Mouse (Mus musculus) embryonic facial prominence, embryonic 11.5 days (tissue): ENCODE measurements around the gene Txlng. TPM values are rescaled to one million over a fixed set of nuclear protein-coding genes. Genes with fewer than 3 reads are reported as not detected.

ENCODE experiments used
- microRNA counts: library from miRNA; unstranded; fragments of <30 nt; microRNA quantifications from one replicate; lab custom pipeline; 2016
- microRNA-seq: library from miRNA; unstranded; fragments of <30 nt; microRNA quantifications from one replicate; pipeline ENCODE4, GENCODE M21; 2016; ENCODE audit warnings: borderline number of aligned reads
- polyA plus RNA-seq: library from polyadenylated mRNA; unstranded; fragments of >200 nt; fragmentation: Nextera tagmentation; extraction: Ambion mirVana; gene quantifications from 2 replicates; pipeline ENCODE4 v1.2.1, GENCODE M21; 2014

Txlng gene
- polyA plus RNA-seq, 1 experiment from 2014 or later, result 19.3 TPM

MicroRNAs within 50 kb of the gene (microRNA counts, 519-probe panel; counts per million panel counts)
- microRNA mmu-miR-3473 (lab: Ali Mortazavi, UCI), result not detected

Small RNA genes within 50 kb of the gene (microRNA-seq; reads per million reads assigned to microRNA genes)
- not detected for gene Mir3473a

Other genes with a start within 250 kb of the Txlng start
- 0.82 and 0.95 TPM in 2 replicates for gene Reps2, start 185.8 kb downstream of the Txlng start, polyA plus RNA-seq
- gene Rbbp7, start 69.1 kb downstream of the Txlng start, polyA plus RNA-seq, result 415 and 426 TPM in 2 replicates
- 52.0 and 57.8 TPM in 2 replicates for gene Syap1, start 59.0 kb upstream of the Txlng start, polyA plus RNA-seq
- 115 and 129 TPM in 2 replicates for gene Ctps2, start 71.8 kb upstream of the Txlng start, polyA plus RNA-seq
- gene S100g, start 135.1 kb upstream of the Txlng start, polyA plus RNA-seq, result not detected in 2 replicates